Mouse (Mus musculus) kidney, postnatal 0 days (tissue): ENCODE results near the gene Acr. TPM values are rescaled to one million over a fixed set of nuclear protein-coding genes. Genes with fewer than 3 reads are reported as not detected.
A peak's percentile ranks its signal among the peaks of the same experiment; 100 is the strongest.

Source experiments
- ATAC-seq: fragments of 200-750 bp; cut with Nextera tagmentation; replicated peaks from 2 replicates; pipeline ENCODE4 v1.8.0; 2017; ENCODE audit warnings: low read depth, moderate number of reproducible peaks, moderate TSS enrichment, moderate library complexity; ENCODE audit not compliant: low FRiP score
- DNase-seq: peaks from one replicate; pipeline ENCODE4 v3.0.0-alpha.2; 2016; ENCODE audit warnings: low spot score
- H3K27ac ChIP-seq: fragments of 300-500 bp; sonication (generic); 2 replicates; pipeline ENCODE4 v1.5.1; 2014; ENCODE audit warnings: mild to moderate bottlenecking
- H3K27me3 ChIP-seq: fragments of 300-500 bp; sonication (generic); 2 replicates; pipeline ENCODE4 v1.6.1; 2014; ENCODE audit warnings: low read length, mixed read lengths; ENCODE audit not compliant: insufficient read depth
- H3K36me3 ChIP-seq: fragments of 300-500 bp; sonication (generic); 2 replicates; pipeline ENCODE4 v1.6.1; 2014; ENCODE audit warnings: low read length, mixed read lengths; ENCODE audit not compliant: insufficient read depth
- H3K4me1 ChIP-seq: fragments of 300-500 bp; sonication (generic); replicated peaks from 2 replicates; pipeline ENCODE4 v1.6.1; 2014; ENCODE audit warnings: antibody characterized with exemption, low read length, mixed read lengths; ENCODE audit not compliant: insufficient read depth
- H3K4me2 ChIP-seq: fragments of 300-500 bp; sonication (generic); 2 replicates; pipeline ENCODE4 v1.6.1; 2014; ENCODE audit warnings: mild to moderate bottlenecking, low read length, moderate library complexity, mixed read lengths
- H3K4me3 ChIP-seq: fragments of 300-500 bp; sonication (generic); replicated peaks from 2 replicates; pipeline ENCODE4 v1.5.1; 2014; ENCODE audit warnings: low read depth, low read length
- H3K9ac ChIP-seq: fragments of 300-500 bp; sonication (generic); 2 replicates; pipeline ENCODE4 v1.6.1; 2014; ENCODE audit warnings: low read depth, low read length
- H3K9me3 ChIP-seq: fragments of 300-500 bp; sonication (generic); replicated peaks from 2 replicates; pipeline ENCODE4 v1.6.1; 2016; ENCODE audit warnings: low read length, inconsistent platforms, mixed read lengths
- CTCF ChIP-seq: IDR thresholded peaks from 2 replicates; pipeline ENCODE4 v1.5.1; 2016; ENCODE audit warnings: antibody characterized with exemption, low read depth, mild to moderate bottlenecking, moderate library complexity
- WGBS: fragments of 180-500 bp; shearing (Covaris S2); extraction: QIAGEN DNeasy Blood & Tissue Kit; methylation state at CpG from one replicate; pipeline ENCODE4 v1.1.7; 2014; 5-methylcytosine and 5-hydroxymethylcytosine counted together
- polyA plus RNA-seq: library from polyadenylated mRNA; unstranded; fragments of >200 nt; fragmentation: Nextera tagmentation; extraction: Ambion mirVana; gene quantifications from 2 replicates; pipeline ENCODE4 v1.2.1, GENCODE M21; 2015

The Acr gene
- polyA plus RNA-seq, 1 experiment from 2014 or later: not detected

DNA sequence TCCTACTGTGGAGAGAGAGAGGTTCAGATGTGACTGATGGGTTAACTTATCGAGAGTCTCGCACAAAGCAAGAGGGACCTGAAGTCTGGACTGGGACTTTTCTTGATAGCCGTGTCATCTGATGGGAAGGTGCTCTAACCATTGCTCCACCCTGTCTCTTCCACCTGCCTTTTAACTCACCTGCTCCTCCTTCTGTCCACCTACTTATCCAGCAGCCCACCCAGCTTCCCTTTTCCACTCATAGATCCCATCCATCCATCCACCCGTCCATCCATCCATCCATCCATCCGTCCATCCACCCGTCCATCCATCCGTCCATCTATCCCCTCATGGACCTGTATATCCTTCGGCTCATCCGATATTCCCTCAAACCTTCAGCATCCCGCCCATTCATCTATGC is 39.2 kb upstream of the Acr start:
- H3K4me1 ChIP-seq: peaks cover 4% of the 10 kb centered on the region; the same call in 1 of the 2 replicates
- no peaks in the 10 kb centered on the region for H3K9me3 ChIP-seq
- ATAC-seq (no peak), DNase-seq (no peak)
- no peak for TF ChIP-seq CTCF
- no peak overlapping the region for H3K9ac ChIP-seq
- H3K4me2 ChIP-seq: no peak overlapping the region
- H3K4me3 ChIP-seq: no peak overlapping the region
- H3K27me3 ChIP-seq: 0 out of 2 replicates have a peak, but pooled peaks cover 10% of the 10 kb centered on the region
- no peaks in the 10 kb centered on the region for H3K36me3 ChIP-seq
- 93% methylated on average over 10 of the region's 10 CpGs for WGBS
- no peak overlapping the region for H3K27ac ChIP-seq

GRCm38 (mm10) chr15:89530336-89530735 is 37.8 kb upstream of the Acr start:
- no peaks in the 10 kb centered on the region for H3K9me3 ChIP-seq
- H3K4me2 ChIP-seq: no peak overlapping the region
- no peak overlapping the region for H3K9ac ChIP-seq
- no peak overlapping the region for H3K4me3 ChIP-seq
- no peaks in the 10 kb centered on the region for H3K27me3 ChIP-seq
- no peak for ATAC-seq
- DNase-seq: peak; percentile 76
- H3K36me3 ChIP-seq: no peaks in the 10 kb centered on the region
- H3K27ac ChIP-seq: no peak overlapping the region
- peak; percentile 93 for TF ChIP-seq CTCF
- 8% methylated on average over 4 of the region's 4 CpGs for WGBS
- no peaks in the 10 kb centered on the region for H3K4me1 ChIP-seq

GRCm38 (mm10) chr15:89531399-89531798 is 36.7 kb upstream of the Acr start:
- Histone ChIP-seq H3K4me1 (no peaks in the 10 kb centered on the region), H3K4me2 (no peak overlapping the region), H3K27me3 (no peaks in the 10 kb centered on the region), H3K27ac (no peak overlapping the region), H3K4me3 (no peak overlapping the region), H3K9me3 (no peaks in the 10 kb centered on the region), H3K9ac (no peak overlapping the region), H3K36me3 (no peaks in the 10 kb centered on the region)
- DNase-seq: no peak
- no peak for ATAC-seq
- 85% methylated on average over 5 of the region's 5 CpGs for WGBS
- no peak for TF ChIP-seq CTCF

DNA sequence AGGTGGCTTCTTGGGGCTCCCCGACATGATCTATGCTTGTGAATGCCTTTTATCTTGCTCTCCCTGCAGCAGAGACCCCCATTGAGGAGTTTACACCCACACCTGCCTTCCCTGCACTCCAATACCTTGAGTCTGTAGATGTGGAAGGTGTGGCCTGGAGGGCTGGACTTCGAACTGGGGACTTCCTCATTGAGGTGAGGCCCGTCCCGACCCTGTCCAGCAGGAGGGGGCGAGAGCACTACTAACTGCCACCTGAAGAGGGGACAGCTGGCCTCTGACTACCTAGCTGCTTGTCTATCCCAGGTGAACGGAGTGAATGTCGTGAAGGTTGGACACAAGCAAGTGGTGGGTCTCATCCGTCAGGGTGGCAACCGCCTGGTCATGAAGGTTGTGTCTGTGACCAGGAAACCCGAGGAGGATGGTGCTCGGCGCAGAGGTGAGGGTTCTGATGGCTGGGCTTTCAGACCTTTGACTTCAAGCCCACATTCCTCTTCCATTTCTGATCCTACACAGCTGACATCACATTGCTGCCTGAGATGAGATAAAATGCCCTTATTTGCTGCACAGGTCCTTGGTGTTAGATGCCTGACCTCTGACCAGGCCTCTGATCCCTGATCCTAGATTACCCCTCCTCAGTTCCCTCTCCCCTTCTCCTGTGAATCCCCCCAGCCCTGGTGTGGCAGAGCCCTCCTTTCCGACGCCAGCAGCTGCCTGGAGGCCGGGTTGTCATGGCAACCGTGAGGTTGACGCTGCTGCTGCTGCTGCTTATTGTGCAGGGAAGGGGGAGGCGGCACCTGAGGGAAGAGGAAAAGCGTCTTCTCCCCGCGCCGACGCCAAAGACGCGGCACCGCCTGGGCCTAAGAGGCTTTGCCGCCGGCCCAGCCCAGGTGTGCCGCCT is 35.9 kb upstream of the Acr start:
- no peak for ATAC-seq

GRCm38 (mm10) chr15:89532924-89533842 is 34.9 kb upstream of the Acr start:
- peak overlapping the region; percentile 15; the same call in 1 of the 2 replicates for H3K4me2 ChIP-seq
- no peaks in the 10 kb centered on the region for H3K27me3 ChIP-seq
- H3K36me3 ChIP-seq: no peaks in the 10 kb centered on the region
- WGBS: 77% methylated on average over 23 of the region's 23 CpGs
- no peaks in the 10 kb centered on the region for H3K4me1 ChIP-seq
- no peak overlapping the region for H3K9ac ChIP-seq
- no peak for DNase-seq
- no peaks in the 10 kb centered on the region for H3K9me3 ChIP-seq
- H3K27ac ChIP-seq: no peak overlapping the region
- no peak overlapping the region for H3K4me3 ChIP-seq
- no peak for ATAC-seq
- no peak for TF ChIP-seq CTCF

More for the DNA sequence above, 35.9 kb upstream of the Acr start:
- H3K36me3 ChIP-seq: no peaks in the 10 kb centered on the region
- H3K27ac ChIP-seq: no peak overlapping the region
- H3K4me3 ChIP-seq: no peak overlapping the region
- WGBS: 34% methylated on average over 29 of the region's 29 CpGs
- no peak overlapping the region for H3K9ac ChIP-seq
- H3K9me3 ChIP-seq: no peaks in the 10 kb centered on the region
- peak; percentile 33 for DNase-seq
- no peak for TF ChIP-seq CTCF
- H3K4me1 ChIP-seq: no peaks in the 10 kb centered on the region
- no peaks in the 10 kb centered on the region for H3K27me3 ChIP-seq
- peak overlapping the region; percentile 15; the same call in 1 of the 2 replicates for H3K4me2 ChIP-seq

- Histone ChIP-seq H3K4me2 (no peak overlapping the region), H3K36me3 (no peaks in the 10 kb centered on the region), H3K4me1 (no peaks in the 10 kb centered on the region), H3K9me3 (no peaks in the 10 kb centered on the region), H3K9ac (no peak overlapping the region), H3K27ac (no peak overlapping the region), H3K27me3 (no peaks in the 10 kb centered on the region), H3K4me3 (no peak overlapping the region)
- no peak for TF ChIP-seq CTCF
- WGBS: 89% methylated on average over 10 of the region's 10 CpGs
- no peak for ATAC-seq
- DNase-seq: no peak
Observed at GRCm38 (mm10) chr15:89533843-89534207, 34.3 kb upstream of the Acr start.
